Mouse (Mus musculus) CH12.LX (cell line): ENCODE data around the gene 2410015M20Rik.
A peak's percentile ranks its signal among the peaks of the same experiment; 100 is the strongest.

Source experiments
- CHD2 ChIP-seq: IDR thresholded peaks from 2 replicates; pipeline ENCODE4 v1.6.1; 2011; ENCODE audit warnings: low read length, improper control_type of control experiment
- MAX ChIP-seq: IDR thresholded peaks from 2 replicates; pipeline ENCODE4 v1.6.1; 2011; ENCODE audit warnings: low read length, improper control_type of control experiment
- POLR2A ChIP-seq: IDR thresholded peaks from 2 replicates; pipeline ENCODE4 v1.6.1; 2011; ENCODE audit warnings: low read depth, mild to moderate bottlenecking, improper control_type of control experiment, low read length
- USF2 ChIP-seq: conservative IDR thresholded peaks from 2 replicates; pipeline ENCODE4 v1.6.1; 2011; ENCODE audit warnings: low read depth, low read length, improper control_type of control experiment

GRCm38 (mm10) chr17:56613236-56613844 lies 3.8 kb upstream of the 2410015M20Rik start, which contains the start of gene Rpl36:
- no peak for TF ChIP-seq CHD2
- TF ChIP-seq POLR2A, result peak; percentile 95
- TF ChIP-seq USF2, result no peak
- peak; percentile 71 for TF ChIP-seq MAX
